Mouse (Mus musculus): ENCODE results near the gene Foxe3. TPM values are rescaled to one million over a fixed set of nuclear protein-coding genes. Genes with fewer than 3 reads are reported as not detected.
"Not testable (repeated sequence)": the region's sequence is repeated elsewhere in the genome, so short reads cannot be mapped to it uniquely, and the experiment has no call there.

Gene Foxe3
- not detected in 2 replicates for polyA plus RNA-seq (2011; ENCODE audit: insufficient read depth, insufficient read length, low read depth, missing spikeins)

DNA sequence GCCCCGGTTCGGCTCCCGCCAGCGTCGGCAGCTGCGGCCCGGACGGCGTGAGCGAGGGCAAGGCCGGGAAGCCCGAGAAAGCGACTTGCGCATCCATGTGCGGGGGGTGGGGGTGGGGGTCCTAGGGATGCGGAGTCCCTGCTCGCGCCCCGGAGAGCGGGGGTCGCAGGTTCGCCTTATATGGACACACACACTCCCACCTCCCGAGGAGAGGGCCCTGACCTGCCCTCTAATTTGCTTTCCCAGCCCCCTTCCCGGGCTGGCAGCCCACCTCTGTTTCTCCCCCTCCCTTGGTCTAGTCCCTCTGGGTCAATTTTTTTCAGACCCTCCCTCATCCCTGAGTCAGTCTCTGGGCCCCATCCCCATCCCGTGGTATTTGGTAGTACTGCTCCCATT lies at the start of gene Foxe3:
TSS of gene Foxe3 (minus strand) at position 97 of the 396 bp plus-strand sequence.
- Histone ChIP-seq H3K4me1 (ENCODE audit: control insufficient read depth, insufficient read depth, low read length) (no peaks in the 10 kb centered on the region), H3K27me3 (ENCODE audit: control insufficient read depth, insufficient read depth, low read length, poor library complexity, severe bottlenecking) (peaks cover 14% of the 10 kb centered on the region), H3K9me3 (replicated peaks; ENCODE audit: control insufficient read depth, insufficient read depth, low read length, poor library complexity, severe bottlenecking) (no peaks in the 10 kb centered on the region), H3K4me3 (ENCODE audit: low read depth, low read length) (peak within 1 kb of the TSS; percentile 64), H3K9ac (ENCODE audit: low read depth, poor library complexity, severe bottlenecking) (peak within 1 kb of the TSS; percentile 58), H3K27ac (ENCODE audit: insufficient read depth, low read length) (no peak within 1 kb of the TSS), H3K36me3 (ENCODE audit: control insufficient read depth, insufficient read depth, low read length, poor library complexity, severe bottlenecking) (no peaks in the 10 kb centered on the region)
- TF ChIP-seq EP300 (IDR thresholded peaks at IDR 0.05; ENCODE audit: insufficient read depth, low read depth, low read length) (no peak), POLR2A (IDR thresholded peaks at IDR 0.05; ENCODE audit: insufficient read depth, low read length) (no peak), CTCF (IDR thresholded peaks at IDR 0.05; ENCODE audit: low read depth, low read length) (no peak)

GRCm38 (mm10) chr4:114973229-114973740 lies 47.5 kb upstream of the Foxe3 start:
- Histone ChIP-seq H3K9me3 (replicated peaks; ENCODE audit: control insufficient read depth, insufficient read depth, low read length, poor library complexity, severe bottlenecking) (no peaks in the 10 kb centered on the region), H3K27me3 (ENCODE audit: control insufficient read depth, insufficient read depth, low read length, poor library complexity, severe bottlenecking) (no peaks in the 10 kb centered on the region), H3K4me3 (ENCODE audit: low read depth, low read length) (no peak overlapping the region), H3K4me1 (ENCODE audit: control insufficient read depth, insufficient read depth, low read length) (no peaks in the 10 kb centered on the region), H3K27ac (ENCODE audit: insufficient read depth, low read length) (no peak overlapping the region), H3K36me3 (ENCODE audit: control insufficient read depth, insufficient read depth, low read length, poor library complexity, severe bottlenecking) (no peaks in the 10 kb centered on the region), H3K9ac (ENCODE audit: low read depth, poor library complexity, severe bottlenecking) (no peak overlapping the region)
- TF ChIP-seq EP300 (IDR thresholded peaks at IDR 0.05; ENCODE audit: insufficient read depth, low read depth, low read length): no peak
- TF ChIP-seq CTCF (IDR thresholded peaks at IDR 0.05; ENCODE audit: low read depth, low read length): no peak
- no peak for TF ChIP-seq POLR2A (IDR thresholded peaks at IDR 0.05; ENCODE audit: insufficient read depth, low read length)

DNA sequence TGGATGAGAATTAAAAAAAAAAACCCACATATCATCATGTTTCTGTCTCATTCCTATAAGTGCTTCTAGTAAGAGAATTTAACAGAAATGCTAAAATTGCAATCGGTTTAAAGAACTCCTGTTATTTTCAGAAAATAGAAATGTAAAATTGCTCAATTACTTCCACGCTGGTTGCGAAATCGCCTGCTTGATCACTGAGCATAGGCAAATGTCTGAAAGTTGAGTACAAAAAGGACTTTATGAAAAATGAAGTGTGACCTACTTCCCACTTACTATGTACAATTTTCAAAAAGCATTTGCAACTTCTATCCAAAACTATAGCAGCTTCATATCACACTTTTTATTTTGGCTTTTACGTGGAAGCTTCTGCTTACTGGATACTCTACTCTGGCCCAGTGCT lies 44.9 kb upstream of the Foxe3 start:
- no peak for TF ChIP-seq POLR2A (IDR thresholded peaks at IDR 0.05; ENCODE audit: insufficient read depth, low read length)
- TF ChIP-seq EP300 (IDR thresholded peaks at IDR 0.05; ENCODE audit: insufficient read depth, low read depth, low read length): no peak
- no peak for TF ChIP-seq CTCF (IDR thresholded peaks at IDR 0.05; ENCODE audit: low read depth, low read length)

GRCm38 (mm10) chr4:114960881-114961280 lies 35.1 kb upstream of the Foxe3 start:
- H3K9me3 ChIP-seq (replicated peaks; ENCODE audit: control insufficient read depth, insufficient read depth, low read length, poor library complexity, severe bottlenecking); H3K27ac ChIP-seq (ENCODE audit: insufficient read depth, low read length); H3K36me3 ChIP-seq (ENCODE audit: control insufficient read depth, insufficient read depth, low read length, poor library complexity, severe bottlenecking); H3K9ac ChIP-seq (ENCODE audit: low read depth, poor library complexity, severe bottlenecking); H3K4me1 ChIP-seq (ENCODE audit: control insufficient read depth, insufficient read depth, low read length); H3K27me3 ChIP-seq (ENCODE audit: control insufficient read depth, insufficient read depth, low read length, poor library complexity, severe bottlenecking); H3K4me3 ChIP-seq (ENCODE audit: low read depth, low read length): not testable (repeated sequence)

More for the DNA sequence above, 44.9 kb upstream of the Foxe3 start:
- no peaks in the 10 kb centered on the region for H3K4me1 ChIP-seq (ENCODE audit: control insufficient read depth, insufficient read depth, low read length)
- H3K27me3 ChIP-seq (ENCODE audit: control insufficient read depth, insufficient read depth, low read length, poor library complexity, severe bottlenecking): no peaks in the 10 kb centered on the region
- no peak overlapping the region for H3K9ac ChIP-seq (ENCODE audit: low read depth, poor library complexity, severe bottlenecking)
- H3K27ac ChIP-seq (ENCODE audit: insufficient read depth, low read length): no peak overlapping the region
- H3K4me3 ChIP-seq (ENCODE audit: low read depth, low read length): no peak overlapping the region
- no peaks in the 10 kb centered on the region for H3K9me3 ChIP-seq (replicated peaks; ENCODE audit: control insufficient read depth, insufficient read depth, low read length, poor library complexity, severe bottlenecking)
- H3K36me3 ChIP-seq (ENCODE audit: control insufficient read depth, insufficient read depth, low read length, poor library complexity, severe bottlenecking): no peaks in the 10 kb centered on the region; the same call in 1 of the 2 replicates

GRCm38 (mm10) chr4:114959533-114959932 lies 33.7 kb upstream of the Foxe3 start:
- Histone ChIP-seq H3K36me3 (ENCODE audit: control insufficient read depth, insufficient read depth, low read length, poor library complexity, severe bottlenecking) (peaks cover 2% of the 10 kb centered on the region; the same call in 1 of the 2 replicates), H3K9ac (ENCODE audit: low read depth, poor library complexity, severe bottlenecking) (no peak overlapping the region), H3K4me3 (ENCODE audit: low read depth, low read length) (no peak overlapping the region), H3K27ac (ENCODE audit: insufficient read depth, low read length) (no peak overlapping the region), H3K4me1 (ENCODE audit: control insufficient read depth, insufficient read depth, low read length) (no peaks in the 10 kb centered on the region), H3K9me3 (replicated peaks; ENCODE audit: control insufficient read depth, insufficient read depth, low read length, poor library complexity, severe bottlenecking) (no peaks in the 10 kb centered on the region), H3K27me3 (ENCODE audit: control insufficient read depth, insufficient read depth, low read length, poor library complexity, severe bottlenecking) (no peaks in the 10 kb centered on the region)
- TF ChIP-seq CTCF (IDR thresholded peaks at IDR 0.05; ENCODE audit: low read depth, low read length): no peak
- no peak for TF ChIP-seq POLR2A (IDR thresholded peaks at IDR 0.05; ENCODE audit: insufficient read depth, low read length)
- no peak for TF ChIP-seq EP300 (IDR thresholded peaks at IDR 0.05; ENCODE audit: insufficient read depth, low read depth, low read length)

DNA sequence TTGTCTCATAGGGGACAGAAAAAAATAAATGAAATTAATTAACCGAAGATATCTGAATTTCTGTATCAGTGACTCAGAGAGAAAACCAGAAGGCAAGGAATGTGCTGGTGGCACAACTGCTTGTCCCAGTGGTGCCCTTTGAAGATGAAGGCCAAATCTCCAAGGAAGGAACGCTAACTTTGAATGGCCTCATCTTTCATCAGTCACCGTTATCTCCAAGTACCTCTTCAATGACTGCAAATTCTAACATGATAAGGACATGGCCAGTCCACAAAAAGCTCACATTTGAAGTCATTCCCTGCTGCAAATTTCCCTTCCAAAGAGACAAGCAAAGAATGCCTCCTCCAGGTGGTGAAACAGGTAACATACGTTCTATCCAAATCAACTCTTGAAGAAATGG lies 33.0 kb upstream of the Foxe3 start:
- H3K36me3 ChIP-seq (ENCODE audit: control insufficient read depth, insufficient read depth, low read length, poor library complexity, severe bottlenecking): peaks cover 2% of the 10 kb centered on the region; the same call in 1 of the 2 replicates
- no peaks in the 10 kb centered on the region for H3K27me3 ChIP-seq (ENCODE audit: control insufficient read depth, insufficient read depth, low read length, poor library complexity, severe bottlenecking)
- no peak overlapping the region for H3K9ac ChIP-seq (ENCODE audit: low read depth, poor library complexity, severe bottlenecking)
- no peaks in the 10 kb centered on the region for H3K9me3 ChIP-seq (replicated peaks; ENCODE audit: control insufficient read depth, insufficient read depth, low read length, poor library complexity, severe bottlenecking)
- no peaks in the 10 kb centered on the region for H3K4me1 ChIP-seq (ENCODE audit: control insufficient read depth, insufficient read depth, low read length)
- H3K27ac ChIP-seq (ENCODE audit: insufficient read depth, low read length): no peak overlapping the region
- TF ChIP-seq POLR2A (IDR thresholded peaks at IDR 0.05; ENCODE audit: insufficient read depth, low read length): no peak
- H3K4me3 ChIP-seq (ENCODE audit: low read depth, low read length): no peak overlapping the region
